Mouse (Mus musculus): ENCODE results near the gene Opcml. TPM values are rescaled to one million over a fixed set of nuclear protein-coding genes. Genes with fewer than 3 reads are reported as not detected.

Opcml gene
- polyA plus RNA-seq, 1 experiment, result not detected

GRCm38 (mm10) chr9:28605561-28605960, 815.0 kb downstream of the Opcml start:
- no peaks in the 10 kb centered on the region for H3K27me3 ChIP-seq (ENCODE audit: control insufficient read depth, insufficient read depth, low read length, poor library complexity, severe bottlenecking)
- H3K4me3 ChIP-seq (ENCODE audit: low read depth, low read length), result no peak overlapping the region
- H3K27ac ChIP-seq (ENCODE audit: insufficient read depth, low read length), result no peak overlapping the region
- no peaks in the 10 kb centered on the region for H3K9me3 ChIP-seq (replicated peaks; ENCODE audit: control insufficient read depth, insufficient read depth, low read length, poor library complexity, severe bottlenecking)
- no peaks in the 10 kb centered on the region for H3K4me1 ChIP-seq (ENCODE audit: control insufficient read depth, insufficient read depth, low read length)
- no peaks in the 10 kb centered on the region for H3K36me3 ChIP-seq (ENCODE audit: control insufficient read depth, insufficient read depth, low read length, poor library complexity, severe bottlenecking)
- no peak overlapping the region for H3K9ac ChIP-seq (ENCODE audit: low read depth, poor library complexity, severe bottlenecking)
- TF ChIP-seq EP300 (IDR thresholded peaks at IDR 0.05; ENCODE audit: insufficient read depth, low read depth, low read length) (no peak), POLR2A (IDR thresholded peaks at IDR 0.05; ENCODE audit: insufficient read depth, low read length) (no peak), CTCF (IDR thresholded peaks at IDR 0.05; ENCODE audit: low read depth, low read length) (no peak)

- no peak overlapping the region for H3K4me3 ChIP-seq (ENCODE audit: low read depth, low read length)
- no peaks in the 10 kb centered on the region for H3K27me3 ChIP-seq (ENCODE audit: control insufficient read depth, insufficient read depth, low read length, poor library complexity, severe bottlenecking)
- TF ChIP-seq POLR2A (IDR thresholded peaks at IDR 0.05; ENCODE audit: insufficient read depth, low read length), result no peak
- no peak for TF ChIP-seq EP300 (IDR thresholded peaks at IDR 0.05; ENCODE audit: insufficient read depth, low read depth, low read length)
- no peak for TF ChIP-seq CTCF (IDR thresholded peaks at IDR 0.05; ENCODE audit: low read depth, low read length)
- H3K9me3 ChIP-seq (replicated peaks; ENCODE audit: control insufficient read depth, insufficient read depth, low read length, poor library complexity, severe bottlenecking), result no peaks in the 10 kb centered on the region
- peak overlapping the region; percentile 72 for H3K27ac ChIP-seq (ENCODE audit: insufficient read depth, low read length)
- H3K9ac ChIP-seq (ENCODE audit: low read depth, poor library complexity, severe bottlenecking), result no peak overlapping the region
- no peaks in the 10 kb centered on the region for H3K36me3 ChIP-seq (ENCODE audit: control insufficient read depth, insufficient read depth, low read length, poor library complexity, severe bottlenecking)
- peaks cover 9% of the 10 kb centered on the region for H3K4me1 ChIP-seq (ENCODE audit: control insufficient read depth, insufficient read depth, low read length)
Measured at GRCm38 (mm10) chr9:28613683-28614620, 823.4 kb downstream of the Opcml start.

- H3K9ac ChIP-seq (ENCODE audit: low read depth, poor library complexity, severe bottlenecking), result no peak overlapping the region
- no peak overlapping the region for H3K27ac ChIP-seq (ENCODE audit: insufficient read depth, low read length)
- H3K4me3 ChIP-seq (ENCODE audit: low read depth, low read length), result no peak overlapping the region
- no peaks in the 10 kb centered on the region for H3K36me3 ChIP-seq (ENCODE audit: control insufficient read depth, insufficient read depth, low read length, poor library complexity, severe bottlenecking)
- H3K9me3 ChIP-seq (replicated peaks; ENCODE audit: control insufficient read depth, insufficient read depth, low read length, poor library complexity, severe bottlenecking), result no peaks in the 10 kb centered on the region
- H3K27me3 ChIP-seq (ENCODE audit: control insufficient read depth, insufficient read depth, low read length, poor library complexity, severe bottlenecking), result no peaks in the 10 kb centered on the region
- TF ChIP-seq POLR2A (IDR thresholded peaks at IDR 0.05; ENCODE audit: insufficient read depth, low read length) (no peak), CTCF (IDR thresholded peaks at IDR 0.05; ENCODE audit: low read depth, low read length) (no peak), EP300 (IDR thresholded peaks at IDR 0.05; ENCODE audit: insufficient read depth, low read depth, low read length) (peak; percentile 86)
- peaks cover 9% of the 10 kb centered on the region for H3K4me1 ChIP-seq (ENCODE audit: control insufficient read depth, insufficient read depth, low read length)
Measured at GRCm38 (mm10) chr9:28615447-28615846, 824.9 kb downstream of the Opcml start.

GRCm38 (mm10) chr9:28617666-28618065, 827.1 kb downstream of the Opcml start:
- H3K4me1 ChIP-seq (ENCODE audit: control insufficient read depth, insufficient read depth, low read length), result peaks cover 9% of the 10 kb centered on the region
- no peak overlapping the region for H3K27ac ChIP-seq (ENCODE audit: insufficient read depth, low read length)
- H3K9me3 ChIP-seq (replicated peaks; ENCODE audit: control insufficient read depth, insufficient read depth, low read length, poor library complexity, severe bottlenecking), result no peaks in the 10 kb centered on the region
- no peaks in the 10 kb centered on the region for H3K27me3 ChIP-seq (ENCODE audit: control insufficient read depth, insufficient read depth, low read length, poor library complexity, severe bottlenecking)
- H3K4me3 ChIP-seq (ENCODE audit: low read depth, low read length), result no peak overlapping the region
- H3K36me3 ChIP-seq (ENCODE audit: control insufficient read depth, insufficient read depth, low read length, poor library complexity, severe bottlenecking), result no peaks in the 10 kb centered on the region
- TF ChIP-seq POLR2A (IDR thresholded peaks at IDR 0.05; ENCODE audit: insufficient read depth, low read length), result no peak
- TF ChIP-seq CTCF (IDR thresholded peaks at IDR 0.05; ENCODE audit: low read depth, low read length), result no peak
- TF ChIP-seq EP300 (IDR thresholded peaks at IDR 0.05; ENCODE audit: insufficient read depth, low read depth, low read length), result no peak
- H3K9ac ChIP-seq (ENCODE audit: low read depth, poor library complexity, severe bottlenecking), result no peak overlapping the region

- TF ChIP-seq EP300 (IDR thresholded peaks at IDR 0.05; ENCODE audit: insufficient read depth, low read depth, low read length) (no peak), POLR2A (IDR thresholded peaks at IDR 0.05; ENCODE audit: insufficient read depth, low read length) (no peak), CTCF (IDR thresholded peaks at IDR 0.05; ENCODE audit: low read depth, low read length) (no peak)
- Histone ChIP-seq H3K4me1 (ENCODE audit: control insufficient read depth, insufficient read depth, low read length) (peaks cover 7% of the 10 kb centered on the region), H3K9ac (ENCODE audit: low read depth, poor library complexity, severe bottlenecking) (no peak overlapping the region), H3K27me3 (ENCODE audit: control insufficient read depth, insufficient read depth, low read length, poor library complexity, severe bottlenecking) (no peaks in the 10 kb centered on the region), H3K27ac (ENCODE audit: insufficient read depth, low read length) (no peak overlapping the region), H3K4me3 (ENCODE audit: low read depth, low read length) (no peak overlapping the region), H3K36me3 (ENCODE audit: control insufficient read depth, insufficient read depth, low read length, poor library complexity, severe bottlenecking) (no peaks in the 10 kb centered on the region), H3K9me3 (replicated peaks; ENCODE audit: control insufficient read depth, insufficient read depth, low read length, poor library complexity, severe bottlenecking) (no peaks in the 10 kb centered on the region)
Measured at GRCm38 (mm10) chr9:28618186-28618892, 827.8 kb downstream of the Opcml start.

Measured in ES-Bruce4 (cell line).